Mouse (Mus musculus) heart, postnatal 25 days (tissue): ENCODE data around the gene Mtcp1. TPM values are rescaled to one million over a fixed set of nuclear protein-coding genes. Genes with fewer than 3 reads are reported as not detected.

Experiments
- DNase-seq: peaks from one replicate; pipeline ENCODE4 v3.0.0; 2022; ENCODE audit warnings: low spot score
- intact Hi-C: fragments of 180-260 bp; cut with DNase I; formaldehyde crosslinking; loops from one replicate; pipeline ENCODE4 v1.15.1; 2025
- total RNA-seq, 2 experiments: library from RNA; stranded (reverse); gene quantifications; 2 replicates each; pipeline ENCODE4 v1.2.3; 2021

Gene Mtcp1
- total RNA-seq: 1 to 10 TPM; 2.2 to 3.6 TPM

DNA sequence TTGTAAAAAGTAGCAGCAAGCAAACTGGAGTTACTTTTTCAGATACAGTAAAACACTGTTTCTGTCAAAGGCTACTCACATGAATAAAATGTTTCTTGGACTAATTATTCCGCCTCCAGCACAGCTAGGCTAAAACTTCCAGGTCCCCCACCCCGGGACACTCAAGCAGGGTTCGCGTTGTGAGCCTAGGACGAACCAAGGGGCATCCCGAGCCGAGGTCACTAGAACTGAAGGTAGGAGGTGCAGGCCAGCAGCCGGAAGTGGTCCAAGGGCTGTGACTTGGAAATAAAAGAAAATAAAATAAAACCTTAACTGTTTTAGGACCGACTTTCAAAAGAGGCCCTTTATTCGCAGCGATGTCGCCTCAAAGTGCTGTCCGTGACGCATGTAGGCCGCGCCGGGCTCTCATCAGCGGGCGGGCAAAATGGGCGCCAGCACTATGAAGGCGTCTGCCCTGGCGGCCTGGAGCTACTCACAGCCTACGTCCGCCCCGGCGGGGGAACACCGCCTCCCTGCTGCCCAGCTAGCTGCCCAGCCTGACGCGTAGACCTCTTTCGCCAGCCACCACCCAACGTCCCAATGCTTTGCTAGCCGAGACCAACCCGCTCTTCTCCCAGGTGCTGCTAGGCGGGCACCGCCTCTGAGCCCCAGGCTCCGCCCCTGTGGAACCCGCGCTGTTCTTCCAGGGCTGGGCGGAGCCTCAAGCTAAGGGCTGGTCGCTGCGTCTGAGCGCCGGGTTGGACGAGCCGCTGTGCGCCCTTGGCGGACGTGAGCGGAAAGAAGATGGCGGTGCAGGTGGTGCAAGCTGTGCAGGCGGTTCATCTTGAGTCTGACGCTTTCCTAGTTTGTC, at the start of gene Mtcp1, which contains the start of the genes Cmc4 and Brcc3:
Mtcp1 (minus strand) TSS at position 653 of the 850 bp plus-strand sequence.
Cmc4 (minus strand) TSS at position 649 of the 850 bp plus-strand sequence.
Brcc3 (plus strand) TSS at position 693 of the 850 bp plus-strand sequence.
- DNase-seq: peak; percentile 80
- intact Hi-C loops: loop anchor here (10.0 kb wide), 1 partner anchor 99 kb away; the partner anchor contains the start of gene Vbp1

DNA sequence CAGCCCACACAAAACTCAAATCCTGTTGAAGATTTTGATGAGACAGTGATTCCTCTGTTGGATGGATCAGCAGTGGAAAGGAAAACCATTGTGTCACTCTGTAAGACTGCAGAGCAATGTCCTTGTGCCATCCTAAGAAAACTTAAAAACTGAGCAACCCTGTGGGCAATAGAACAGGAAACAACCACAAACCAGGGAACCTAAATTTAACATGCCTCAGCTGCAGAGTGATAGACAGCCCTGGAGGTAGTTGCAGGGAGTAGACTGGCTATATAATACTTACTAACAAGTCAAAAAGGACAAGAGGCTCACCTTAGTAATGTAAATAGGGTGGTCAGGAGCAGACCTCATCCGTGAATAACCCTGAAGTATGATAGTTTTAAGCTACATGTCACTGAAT, 38.2 kb upstream of the Mtcp1 start:
- intact Hi-C loops: no loop called here
- no peak for DNase-seq

DNA sequence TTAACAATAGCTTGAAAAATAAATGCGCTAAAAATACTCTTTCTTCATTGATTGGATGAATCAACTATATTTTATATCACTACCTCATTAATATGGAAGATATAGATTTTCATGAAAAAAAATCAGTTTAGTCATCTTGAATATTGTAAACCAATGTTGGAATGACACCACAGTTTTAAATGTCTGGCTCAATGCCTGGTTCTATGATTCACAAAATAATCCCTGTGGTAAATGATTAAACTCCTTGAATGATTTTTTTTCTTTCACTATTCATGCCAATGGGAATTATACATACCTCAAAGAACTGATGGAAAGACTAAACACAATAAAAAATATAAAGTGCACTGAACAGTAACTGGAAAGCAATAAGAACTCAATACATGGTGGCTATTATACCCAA, 6.7 kb downstream of the Mtcp1 start:
- DNase-seq: no peak
- intact Hi-C loops: loop anchor here (10.0 kb wide), 1 partner anchor 105 kb away; the partner anchor contains the start of gene Vbp1

DNA sequence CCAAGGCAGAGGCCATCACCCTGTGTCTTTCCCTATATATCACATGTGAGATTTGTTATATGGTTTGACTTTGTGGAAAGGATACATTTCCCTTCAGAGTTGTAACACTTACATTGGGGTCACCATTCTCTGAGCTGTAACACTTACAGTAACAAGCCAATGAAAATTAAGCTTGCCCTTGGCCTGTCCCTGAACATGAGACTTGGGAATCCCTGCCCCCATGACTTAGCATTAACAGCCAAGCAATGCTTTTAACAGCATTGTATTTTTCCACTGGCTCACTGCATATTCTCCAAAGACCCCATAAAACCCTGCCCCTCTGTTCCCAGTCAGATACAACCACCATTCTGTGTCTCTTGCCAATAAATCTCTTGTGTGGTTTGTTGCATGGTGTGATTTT, 13.0 kb downstream of the Mtcp1 start:
- intact Hi-C loops: no loop called here
- no peak for DNase-seq

DNA sequence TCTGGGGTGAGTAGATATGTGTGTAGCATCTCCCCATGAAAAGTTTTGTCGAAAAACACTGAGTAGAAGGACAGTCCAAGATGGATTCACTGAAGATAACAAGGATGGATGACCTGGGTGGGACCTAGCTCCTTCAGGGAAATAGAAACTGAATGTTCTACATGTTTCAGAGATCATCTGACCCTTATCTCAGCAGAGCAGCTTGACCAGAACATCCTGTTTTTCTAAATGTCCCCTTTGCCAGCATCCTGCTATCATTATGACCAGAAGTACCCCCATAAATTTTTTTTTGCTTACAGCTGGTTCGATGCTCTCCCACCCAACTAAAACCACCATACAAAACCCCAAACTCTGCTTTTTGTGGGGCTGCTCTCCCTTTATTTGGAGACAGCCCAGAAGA, 13.7 kb downstream of the Mtcp1 start:
- DNase-seq: no peak
- intact Hi-C loops: no loop called here

DNA sequence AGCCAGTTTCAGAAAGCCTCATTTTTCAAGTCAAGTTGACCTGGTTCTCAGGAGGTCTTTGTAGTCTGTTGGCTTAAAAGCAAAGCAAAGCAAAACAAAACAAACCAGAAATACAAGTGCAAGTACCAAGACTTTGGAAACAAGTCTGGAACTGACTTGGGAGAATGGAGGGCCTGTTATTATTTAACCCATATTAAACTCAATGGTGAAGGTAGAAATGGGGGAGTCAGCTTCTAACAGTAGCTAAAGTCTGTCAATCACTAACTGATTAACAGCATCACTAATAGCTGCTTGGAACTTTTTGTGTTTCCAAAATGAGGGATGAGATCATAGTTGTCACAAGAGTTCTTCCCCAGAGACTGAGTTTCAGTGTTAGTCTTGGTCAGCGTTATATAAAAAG, 16.9 kb downstream of the Mtcp1 start:
- no peak for DNase-seq
- intact Hi-C loops: no loop called here

DNA sequence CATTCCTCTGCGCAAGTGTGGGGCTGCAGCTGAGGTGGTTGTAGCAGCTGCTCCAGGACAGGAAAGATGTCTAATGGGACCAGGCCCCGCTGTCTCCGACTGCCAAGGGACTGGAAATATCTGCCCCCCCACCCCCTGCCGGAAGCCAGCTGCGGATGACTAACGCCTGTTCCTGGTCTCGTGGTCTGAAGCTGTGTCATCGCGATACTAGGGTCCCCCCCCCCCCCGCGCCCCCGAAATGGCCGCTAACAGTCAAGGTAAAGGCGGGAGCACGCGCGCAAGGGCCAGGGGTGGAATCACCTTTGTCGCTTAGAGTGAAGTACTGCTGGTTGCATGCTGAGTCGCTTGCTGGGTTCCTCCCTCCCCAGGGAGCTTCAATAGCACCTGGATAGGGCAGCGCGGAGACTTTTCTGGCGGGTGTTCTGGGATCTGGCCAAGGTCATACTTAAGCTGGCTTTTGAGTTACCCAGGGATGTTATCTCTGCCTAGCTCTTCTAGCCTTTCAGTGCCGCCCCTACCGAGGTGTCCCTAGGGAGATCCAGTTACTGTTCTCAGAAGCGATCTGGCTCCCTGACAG, 34.1 kb downstream of the Mtcp1 start, which contains the start of the genes Fundc2 and F8:
Fundc2 (plus strand) TSS at position 205 of the 577 bp plus-strand sequence.
F8 (minus strand) TSS at position 421 of the 577 bp plus-strand sequence.
- DNase-seq: peak; percentile 45
- intact Hi-C loops: no loop called here

DNA sequence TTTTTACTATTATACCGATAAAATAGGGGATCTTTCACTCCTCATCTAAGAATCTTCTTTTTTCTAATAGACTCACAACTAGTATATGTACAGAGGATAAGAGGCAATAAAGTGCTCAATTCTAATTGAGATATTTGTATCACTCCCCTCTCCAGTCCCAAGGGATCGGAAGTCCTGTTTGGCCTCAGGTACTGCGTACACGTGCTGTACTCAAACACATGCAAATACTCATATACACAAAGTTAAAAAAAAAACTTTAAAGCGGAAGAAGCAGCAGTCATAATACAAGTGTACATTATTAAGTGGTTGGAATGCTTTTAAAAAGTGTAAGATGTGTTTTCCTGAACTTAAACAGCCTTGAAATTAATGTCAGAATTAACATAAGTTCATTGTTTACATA, 34.7 kb downstream of the Mtcp1 start:
- no peak for DNase-seq
- intact Hi-C loops: no loop called here

DNA sequence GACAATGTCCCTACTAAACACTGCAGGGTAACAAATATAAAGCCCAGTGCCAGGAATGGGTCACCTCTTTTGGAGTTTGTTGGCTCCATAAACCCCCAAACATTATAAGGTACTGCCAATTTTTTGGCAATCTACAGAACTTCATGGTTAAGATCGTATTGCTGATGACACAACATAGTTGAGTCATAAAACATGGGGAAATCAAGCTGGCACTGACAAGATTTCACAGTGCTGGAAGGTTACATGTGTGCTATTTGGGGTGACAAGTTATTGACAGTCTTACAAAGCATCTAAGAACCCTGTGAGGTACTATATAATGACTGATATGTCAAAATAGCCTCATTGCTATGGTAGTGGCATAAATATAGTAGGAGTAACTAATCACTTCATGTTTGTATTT, 35.2 kb downstream of the Mtcp1 start:
- intact Hi-C loops: no loop called here
- no peak for DNase-seq

DNA sequence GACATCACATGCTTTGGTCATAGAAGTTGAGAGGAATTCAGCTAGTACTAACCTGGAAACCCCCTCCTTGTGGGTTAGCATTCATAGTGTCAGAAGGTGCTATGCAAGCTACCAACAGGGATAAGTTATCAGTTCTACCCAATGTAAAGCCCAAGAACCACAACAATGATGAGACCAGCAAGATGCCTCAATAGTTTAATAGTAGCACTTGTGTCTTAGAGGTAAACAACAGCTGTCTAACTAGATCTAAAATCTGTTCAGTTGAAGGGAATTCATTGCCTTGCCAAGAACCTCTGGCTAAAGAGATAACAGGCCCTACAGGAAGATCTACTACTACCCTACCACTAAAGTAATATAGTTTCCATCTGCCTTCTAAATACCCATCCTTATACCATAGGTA, 39.6 kb downstream of the Mtcp1 start:
- intact Hi-C loops: no loop called here

DNA sequence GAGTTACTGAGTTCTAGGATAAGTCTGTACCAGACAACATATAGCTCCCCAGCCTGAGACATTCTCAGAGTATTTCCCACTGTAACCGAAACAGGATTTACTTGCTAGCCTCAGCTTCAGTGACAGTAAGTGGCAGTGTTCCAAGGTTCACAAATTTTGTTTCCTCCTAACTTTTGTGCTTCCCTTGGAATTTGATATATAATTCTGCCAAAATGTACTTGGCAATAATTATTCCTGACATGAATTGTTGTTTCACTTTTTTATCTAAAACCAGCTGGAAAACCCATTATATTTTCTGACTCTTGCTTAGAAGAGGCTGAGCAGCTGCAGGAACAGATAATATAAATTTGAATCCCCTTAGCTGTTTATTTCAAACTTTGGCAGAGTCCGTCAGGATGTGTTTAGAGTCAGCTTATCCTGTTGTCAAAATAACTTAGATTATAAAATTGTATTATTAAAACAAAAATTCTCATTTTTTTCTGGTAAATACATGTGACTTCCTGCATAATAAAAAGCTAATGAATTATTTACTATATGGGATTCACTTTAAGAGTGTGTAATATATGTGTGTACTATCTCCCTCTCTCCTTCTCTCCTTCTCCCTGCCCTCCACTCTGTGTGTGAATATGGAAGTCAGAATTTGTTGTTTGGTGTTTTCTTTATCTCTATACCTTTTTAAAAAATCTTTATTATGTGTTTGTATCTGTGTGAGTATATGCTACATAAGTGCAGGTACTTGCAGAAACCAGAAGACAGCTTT, 43.5 kb downstream of the Mtcp1 start:
- no peak for DNase-seq
- intact Hi-C loops: no loop called here

More for the DNA sequence above, 39.6 kb downstream of the Mtcp1 start:
- no peak for DNase-seq

DNA sequence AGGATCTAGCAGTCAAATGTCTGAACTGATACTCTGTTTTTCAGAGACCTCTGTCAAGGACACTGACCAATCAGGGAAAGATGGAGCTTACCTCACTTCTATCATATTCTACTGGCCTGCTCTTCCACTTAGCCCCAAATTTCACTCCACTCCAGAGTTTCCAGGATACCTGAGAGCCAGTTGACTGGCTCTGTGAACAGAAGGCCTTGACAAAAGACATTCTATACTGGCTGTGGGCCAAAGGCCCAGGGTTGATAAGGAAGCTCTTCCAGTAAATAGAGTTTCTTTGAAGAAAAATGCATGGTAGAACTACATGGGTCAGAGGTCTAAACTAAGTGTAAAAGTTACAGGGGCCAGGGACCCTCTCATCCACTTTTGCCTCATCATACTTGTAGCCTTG, 46.2 kb downstream of the Mtcp1 start:
- intact Hi-C loops: no loop called here
- DNase-seq: no peak

Other genes with a start within 250 kb of the Mtcp1 start
- 100 to 1,000 TPM; 155 to 167 TPM for gene Fundc2, start 34.2 kb downstream of the Mtcp1 start, total RNA-seq
- 1 to 10 TPM; 1.2 to 2.0 TPM for gene F8, start 34.0 kb downstream of the Mtcp1 start, total RNA-seq
- gene Cmc4, start within 50 bp of the Mtcp1 start, total RNA-seq: 10 to 100 TPM; 11.1 TPM
- 10 to 100 TPM; 22.9 to 29.2 TPM for gene Brcc3, start within 50 bp of the Mtcp1 start, total RNA-seq
- 10 to 100 TPM; 41.2 to 50.5 TPM for gene Vbp1, start 97.7 kb upstream of the Mtcp1 start, total RNA-seq
- not detected for gene Rab39b, start 161.6 kb upstream of the Mtcp1 start, total RNA-seq